Mouse (Mus musculus) gastrocnemius, postnatal 14 days (tissue): ENCODE data around the gene Wdsub1. TPM values are rescaled to one million over a fixed set of nuclear protein-coding genes. Genes with fewer than 3 reads are reported as not detected.

Experiments
- DNase-seq: peaks from one replicate; pipeline ENCODE4 v3.0.0; 2021; ENCODE audit warnings: mixed read lengths
- intact Hi-C: fragments of 180-260 bp; cut with DNase I; formaldehyde crosslinking; loops from one replicate; pipeline ENCODE4 v1.15.1; 2025; ENCODE audit warnings: low total_unique reads
- total RNA-seq, 2 experiments: library from RNA; stranded (reverse); gene quantifications; 2 replicates each; pipeline ENCODE4 v1.2.3; 2021

Gene Wdsub1
- total RNA-seq, 2 experiments from 2014 or later, result 15.5 to 17.7 TPM

DNA sequence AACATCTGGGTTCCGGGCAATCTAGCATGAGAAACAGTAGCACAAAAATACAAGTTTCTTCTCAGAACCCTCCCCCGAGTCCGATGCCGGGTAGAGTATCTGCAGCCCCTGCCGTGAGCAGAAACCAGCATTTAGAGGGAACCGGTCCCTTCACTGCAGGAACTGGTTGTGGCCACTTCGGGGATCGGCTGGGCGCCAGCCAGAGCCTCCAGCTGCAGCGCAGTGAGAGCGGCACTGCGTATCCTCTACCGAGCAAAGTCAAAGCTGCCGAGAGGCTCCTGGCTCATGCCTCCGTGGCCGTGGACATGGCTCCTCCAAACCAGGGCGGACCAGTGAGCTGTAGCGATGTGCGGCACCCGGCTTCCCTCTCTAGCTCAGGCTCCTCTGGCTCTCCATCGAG lies 39.2 kb downstream of the Wdsub1 start:
- intact Hi-C loops, result no loop called here
- DNase-seq, result no peak

DNA sequence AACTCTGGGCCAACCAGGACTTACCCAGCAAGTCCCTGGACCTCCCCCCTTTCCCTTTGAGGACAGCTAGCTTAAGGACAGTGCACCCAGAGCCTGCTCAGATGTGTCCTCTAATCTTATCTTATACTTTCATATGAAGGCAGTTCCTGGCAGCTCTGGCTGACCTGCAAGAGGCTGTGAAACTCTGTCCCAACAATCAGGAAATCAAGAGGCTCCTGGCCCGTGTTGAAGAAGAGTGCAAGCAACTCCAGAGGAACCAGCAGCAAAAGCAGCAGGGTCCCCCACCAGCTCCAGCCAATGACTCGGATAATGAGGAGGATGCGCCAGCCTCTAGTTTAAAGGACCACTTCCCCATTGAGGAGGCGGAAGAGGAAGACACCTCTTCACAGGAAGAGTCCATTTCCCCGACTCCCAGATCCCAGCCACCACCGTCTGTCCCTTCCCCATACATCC lies 39.8 kb downstream of the Wdsub1 start:
- intact Hi-C loops, result no loop called here

DNA sequence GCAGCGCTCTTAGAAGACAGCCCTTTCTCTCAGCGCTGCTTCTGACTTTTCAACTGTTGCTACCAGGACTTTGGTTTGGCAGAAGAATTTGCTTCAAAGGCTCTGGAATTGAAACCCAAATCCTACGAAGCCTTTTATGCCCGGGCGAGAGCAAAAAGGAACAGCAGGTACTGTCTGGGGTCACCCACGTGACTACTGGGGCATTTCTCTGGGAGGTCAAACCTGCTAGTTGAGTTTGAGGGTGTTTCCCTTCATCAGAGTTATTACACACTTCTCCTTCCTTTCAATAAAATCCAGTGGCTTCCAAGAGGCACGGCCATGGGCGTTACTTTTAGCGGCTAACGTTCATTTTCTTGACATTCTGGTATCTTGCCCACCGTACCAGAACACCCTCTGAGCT lies 40.4 kb downstream of the Wdsub1 start:
- DNase-seq, result no peak
- intact Hi-C loops, result no loop called here

More for the DNA sequence above, 39.8 kb downstream of the Wdsub1 start:
- DNase-seq, result no peak

DNA sequence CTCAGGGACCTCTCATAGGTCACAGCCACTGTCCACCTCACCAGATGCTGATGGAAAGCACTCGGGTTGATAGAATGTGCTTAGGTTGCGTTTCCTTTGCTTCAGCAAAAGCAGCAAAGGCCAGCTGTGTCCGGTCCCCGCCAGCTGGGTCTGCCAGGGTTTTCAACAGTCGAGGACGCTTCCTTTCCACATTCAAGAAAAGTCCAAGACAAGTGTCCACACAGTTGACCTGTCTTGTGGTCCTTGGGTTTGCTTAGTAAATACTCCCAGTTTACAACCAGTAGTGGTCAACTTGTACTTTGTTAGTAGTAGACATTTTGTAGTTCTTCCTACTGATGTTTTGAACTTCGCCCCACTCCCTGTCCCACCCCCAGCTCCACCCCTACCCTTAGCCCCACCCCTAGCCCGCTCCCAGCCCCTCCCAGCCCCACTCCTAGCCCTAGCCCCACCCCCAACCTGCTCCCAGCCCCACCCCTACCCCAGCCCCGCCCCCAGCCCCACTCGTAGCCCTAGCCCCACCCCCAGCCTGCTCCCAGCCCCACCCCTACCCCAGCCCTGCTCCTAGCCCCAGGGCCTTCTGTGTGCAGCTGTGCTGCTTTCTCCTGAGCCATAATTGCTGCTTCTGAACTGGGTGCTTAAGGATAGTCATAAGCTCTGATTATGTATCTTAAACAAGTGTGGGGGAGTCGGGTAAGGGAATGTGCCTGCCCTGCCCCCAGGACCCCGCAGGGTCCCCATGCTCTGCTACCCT lies 41.0 kb downstream of the Wdsub1 start:
- intact Hi-C loops, result no loop called here

DNA sequence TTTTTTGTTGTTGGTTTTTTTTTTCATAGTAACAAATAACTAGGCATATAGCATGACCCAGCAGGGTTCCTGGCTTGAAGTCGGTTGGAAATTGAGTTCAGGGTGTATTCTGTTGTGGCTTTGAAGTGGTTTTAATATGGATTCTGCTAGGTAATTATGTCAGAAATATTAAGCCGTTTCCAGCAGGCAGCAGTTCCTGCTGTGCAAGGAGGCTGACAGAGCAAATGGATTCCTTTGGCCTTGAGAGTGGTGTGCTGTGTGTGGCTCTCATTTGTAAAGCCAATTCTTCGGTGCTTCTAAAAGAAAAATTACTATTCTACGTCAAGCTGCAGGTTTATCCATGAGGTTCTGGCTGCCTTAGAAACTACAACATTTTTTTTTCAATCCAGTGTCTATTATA lies 42.2 kb downstream of the Wdsub1 start:
- no peak for DNase-seq
- intact Hi-C loops, result no loop called here

More for the DNA sequence above, 41.0 kb downstream of the Wdsub1 start:
- peak; percentile 42 for DNase-seq

DNA sequence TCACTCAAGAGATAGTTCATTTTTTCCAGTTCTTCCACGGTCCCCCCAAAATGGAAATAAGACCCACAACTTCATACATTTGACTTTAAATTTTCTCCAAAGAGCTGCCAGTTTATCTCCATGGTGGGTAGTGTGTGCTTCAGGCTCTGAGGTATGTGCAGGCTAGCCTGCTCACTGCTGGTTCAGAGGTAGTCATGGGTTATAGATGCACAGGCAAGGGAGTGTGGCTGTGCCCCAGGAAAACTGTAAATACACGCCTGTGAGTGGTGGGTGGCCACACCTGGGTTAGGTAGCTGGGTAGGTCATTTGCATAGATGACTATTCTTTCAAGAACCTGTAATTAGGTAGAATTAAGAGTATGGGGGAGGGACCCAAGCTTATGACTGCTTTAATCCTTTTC lies 42.6 kb downstream of the Wdsub1 start:
- intact Hi-C loops, result no loop called here
- DNase-seq, result no peak

DNA sequence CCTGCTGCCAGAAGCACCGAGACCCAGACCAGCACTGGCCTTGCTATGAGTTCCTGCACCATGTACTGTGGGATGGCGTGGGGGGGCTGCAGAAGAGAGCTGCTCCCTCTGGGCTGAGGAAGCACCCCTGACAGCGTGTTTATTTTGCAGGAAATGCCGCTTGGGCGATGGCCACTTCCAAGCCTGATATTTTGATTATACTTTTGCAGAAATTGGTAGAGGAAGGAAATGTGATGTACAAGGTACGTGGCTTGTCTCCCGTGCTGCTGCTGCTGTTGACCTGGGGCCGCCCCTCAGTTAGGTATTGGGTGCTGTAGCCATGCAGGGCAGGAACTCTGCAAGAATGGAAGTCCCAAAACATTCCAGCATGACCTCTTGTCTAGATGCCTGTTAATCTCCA lies 43.6 kb downstream of the Wdsub1 start:
- DNase-seq, result no peak
- intact Hi-C loops, result no loop called here

DNA sequence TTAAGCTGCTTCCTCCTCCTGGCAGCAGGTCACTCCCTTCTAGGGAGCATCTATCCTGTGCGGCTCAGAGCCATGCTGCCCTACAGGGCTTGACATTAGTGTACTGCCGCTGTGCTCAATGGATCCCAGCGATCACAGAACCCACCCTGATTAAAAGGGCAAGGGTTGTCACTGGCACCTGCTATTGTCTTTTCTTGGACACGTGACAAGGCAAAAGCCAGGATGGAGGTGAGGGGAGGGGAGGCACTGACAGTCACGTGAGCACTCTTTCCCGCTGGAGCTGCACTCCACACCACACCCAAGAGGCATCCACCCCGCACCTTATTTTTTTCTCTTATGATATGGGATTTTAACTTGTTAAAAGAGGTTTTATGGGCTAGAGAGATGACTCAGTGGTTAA lies 50.6 kb downstream of the Wdsub1 start:
- intact Hi-C loops, result no loop called here

DNA sequence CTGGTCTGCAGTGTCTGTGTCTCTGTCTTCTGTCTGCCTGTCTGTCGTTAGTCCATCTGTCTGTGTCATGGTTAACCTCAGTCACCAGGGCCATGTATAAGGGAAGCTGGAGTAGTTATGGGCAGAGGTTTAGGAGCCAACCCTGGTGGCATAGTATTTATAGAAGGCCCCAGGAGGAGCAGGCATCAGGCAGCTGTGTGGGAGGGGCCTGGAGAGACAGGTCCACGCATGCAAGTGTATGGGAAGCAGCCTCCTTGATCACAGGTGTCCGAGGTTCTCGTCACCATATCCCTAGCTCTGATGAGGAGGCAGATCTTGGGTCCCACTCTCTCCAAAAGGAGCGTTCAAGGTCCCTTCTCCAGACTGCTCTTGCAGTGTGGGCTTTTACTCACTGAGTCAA lies 51.5 kb downstream of the Wdsub1 start:
- no peak for DNase-seq
- intact Hi-C loops, result no loop called here

More for the DNA sequence above, 50.6 kb downstream of the Wdsub1 start:
- DNase-seq, result no peak

DNA sequence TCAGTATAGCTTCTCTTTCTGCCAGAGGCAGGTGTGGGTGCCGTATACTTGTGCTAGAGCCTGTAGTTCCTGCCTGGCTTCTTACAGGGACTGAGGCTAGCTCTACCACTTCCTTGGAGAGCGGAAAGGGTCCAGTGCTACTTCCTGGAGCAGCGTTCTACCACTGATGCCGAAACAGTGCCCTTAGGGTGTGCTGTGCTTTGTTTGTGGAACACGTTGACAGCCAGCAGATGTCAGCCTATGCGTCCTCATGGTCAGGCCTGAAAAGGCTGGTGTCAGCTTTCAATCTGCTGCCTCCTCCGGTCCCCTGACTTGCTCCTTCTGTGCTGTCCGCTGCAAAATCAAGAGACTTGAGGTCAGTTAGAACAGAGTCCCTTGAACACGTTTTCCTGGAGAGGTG lies 52.2 kb downstream of the Wdsub1 start:
- intact Hi-C loops, result no loop called here
- peak; percentile 45 for DNase-seq

DNA sequence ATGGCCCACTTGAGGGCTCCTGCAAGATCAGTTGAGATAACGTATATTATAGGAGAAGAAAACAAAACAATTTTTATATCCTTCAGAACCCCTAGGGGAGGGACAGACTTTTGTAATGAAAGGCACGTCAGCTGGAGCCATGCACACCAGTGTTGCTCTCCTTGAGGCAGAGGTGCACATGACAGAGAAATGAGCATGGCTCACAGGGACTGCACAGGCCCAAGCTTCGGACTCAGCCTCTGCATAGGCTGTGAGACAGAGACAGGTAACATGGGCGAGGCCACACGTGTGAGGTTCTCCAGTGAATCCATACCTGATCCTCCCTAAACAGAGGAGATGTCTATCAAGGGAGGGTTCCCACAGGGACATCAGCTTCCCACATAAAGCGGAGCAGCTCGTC lies 52.7 kb downstream of the Wdsub1 start:
- intact Hi-C loops, result no loop called here
- no peak for DNase-seq

DNA sequence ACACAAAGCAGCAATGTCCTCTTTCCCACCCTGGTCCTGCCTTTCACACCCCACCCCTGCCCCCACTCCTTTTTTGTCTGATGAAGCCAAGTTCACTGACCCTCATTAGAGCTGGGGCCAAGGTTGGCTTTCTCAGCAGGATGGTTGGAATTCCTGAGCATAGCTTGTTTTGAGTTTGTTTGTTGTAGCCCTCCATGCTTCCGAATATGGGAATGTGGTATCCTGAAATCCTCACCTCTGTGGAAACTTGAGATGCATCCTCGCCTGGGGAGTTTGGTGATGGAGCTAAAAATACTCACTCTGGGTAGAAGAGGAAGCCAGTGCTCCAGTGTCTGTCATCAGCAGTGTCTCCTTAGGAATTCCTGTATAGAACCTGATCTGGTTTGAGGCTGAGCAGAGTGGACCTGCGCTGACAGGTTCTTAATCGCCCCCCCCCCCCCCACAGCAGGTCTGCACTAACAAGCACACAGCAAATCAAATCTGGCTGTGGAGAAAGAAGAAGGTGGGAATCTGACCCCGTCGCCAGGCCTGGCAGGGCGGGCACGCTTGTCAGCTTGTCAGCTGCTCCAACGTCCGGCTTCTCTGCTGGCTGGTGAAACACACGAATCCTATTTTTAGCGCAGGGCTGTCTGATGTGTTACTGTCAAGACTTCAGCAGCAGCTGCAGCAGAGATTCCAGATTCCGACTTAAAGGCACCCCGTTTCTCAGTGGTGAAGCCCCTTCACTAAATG lies 53.4 kb downstream of the Wdsub1 start:
- intact Hi-C loops, result no loop called here
- peak; percentile 81 for DNase-seq

DNA sequence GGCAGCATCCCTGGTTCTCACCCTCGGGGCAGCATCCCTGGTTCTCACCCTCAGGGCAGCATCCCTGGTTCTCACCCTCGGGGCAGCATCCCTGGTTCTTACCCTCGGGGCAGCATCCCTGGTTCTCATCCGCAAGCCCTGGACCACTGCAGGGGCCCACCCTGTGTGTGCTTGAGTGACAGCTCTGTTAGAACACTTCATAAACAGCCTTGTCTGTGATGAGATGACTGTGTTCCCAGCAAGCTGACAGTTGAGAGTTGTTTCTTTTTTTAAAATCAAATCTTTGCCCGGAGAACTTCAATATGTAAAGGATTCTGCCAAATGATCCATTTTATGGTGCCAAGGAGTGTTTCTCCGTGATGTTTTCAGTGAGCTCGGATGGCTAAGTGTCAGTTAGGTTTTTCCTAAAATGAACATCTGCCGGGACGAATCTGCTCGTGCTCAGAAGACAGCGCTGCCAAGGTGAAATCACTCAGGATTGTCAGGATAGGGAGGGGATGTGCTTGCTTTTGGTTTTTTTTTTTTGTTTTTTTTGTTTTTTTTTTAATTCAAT lies 54.2 kb downstream of the Wdsub1 start:
- intact Hi-C loops, result no loop called here
- DNase-seq, result no peak

DNA sequence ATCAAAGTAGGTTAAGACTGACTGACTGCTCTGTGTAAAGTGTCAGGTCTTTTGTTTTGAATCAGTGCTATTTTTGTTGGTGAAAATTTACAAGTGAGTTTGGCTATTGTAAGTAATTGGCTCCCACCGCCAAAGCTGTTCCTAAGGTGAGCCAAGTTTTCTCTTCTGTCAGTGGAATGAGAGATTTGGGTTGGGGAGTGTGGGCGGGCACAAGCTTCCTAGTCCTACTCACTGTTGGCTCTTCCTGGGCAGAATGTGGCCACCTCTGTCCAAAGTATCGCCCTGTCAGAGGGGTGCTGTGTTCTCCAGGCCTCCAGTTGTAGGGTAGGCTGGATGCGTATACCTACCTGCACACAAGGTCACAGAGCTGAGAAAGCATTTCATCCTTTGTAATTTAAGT lies 57.0 kb downstream of the Wdsub1 start:
- intact Hi-C loops, result no loop called here
- no peak for DNase-seq

DNA sequence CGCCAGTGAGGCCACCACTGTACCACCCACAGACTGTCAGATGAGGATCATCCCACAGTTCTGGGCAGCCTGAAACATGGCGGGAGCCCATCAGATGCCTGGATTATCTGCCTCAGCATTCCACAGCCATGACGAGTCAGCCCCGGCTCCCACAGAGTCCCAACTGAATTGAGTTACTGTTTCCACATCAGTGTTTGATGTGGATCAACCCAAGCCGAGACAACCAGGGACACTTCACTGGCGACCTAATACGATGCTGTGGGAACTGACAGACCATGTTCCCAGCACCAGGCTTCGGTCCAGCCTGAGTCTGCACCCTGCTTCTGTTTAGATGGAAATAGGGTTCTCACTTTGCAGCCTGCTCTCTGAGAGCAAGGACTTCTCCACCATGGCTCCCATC lies 58.1 kb downstream of the Wdsub1 start:
- DNase-seq, result peak; percentile 46

DNA sequence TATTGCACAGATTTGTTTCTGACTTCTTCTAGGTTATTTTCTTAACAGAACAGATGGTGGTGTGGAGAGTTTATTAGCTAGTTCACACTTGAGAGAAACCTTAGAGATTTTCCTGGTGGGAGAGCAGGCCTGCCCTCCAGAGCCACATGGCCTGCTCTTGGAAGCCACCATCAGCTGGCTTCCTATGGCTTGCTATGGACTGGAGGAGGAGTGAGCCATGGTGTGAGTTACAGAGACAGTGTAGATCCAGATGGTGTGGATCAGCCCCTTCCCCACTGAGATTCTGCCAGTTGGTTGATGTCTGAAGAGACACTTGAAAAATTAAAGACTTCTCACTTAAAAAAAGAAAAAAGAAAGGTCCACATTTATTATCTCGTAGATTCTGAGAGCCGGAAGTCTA lies 61.3 kb downstream of the Wdsub1 start:
- intact Hi-C loops, result no loop called here
- DNase-seq, result no peak

More for the DNA sequence above, 58.1 kb downstream of the Wdsub1 start:
- intact Hi-C loops, result no loop called here

DNA sequence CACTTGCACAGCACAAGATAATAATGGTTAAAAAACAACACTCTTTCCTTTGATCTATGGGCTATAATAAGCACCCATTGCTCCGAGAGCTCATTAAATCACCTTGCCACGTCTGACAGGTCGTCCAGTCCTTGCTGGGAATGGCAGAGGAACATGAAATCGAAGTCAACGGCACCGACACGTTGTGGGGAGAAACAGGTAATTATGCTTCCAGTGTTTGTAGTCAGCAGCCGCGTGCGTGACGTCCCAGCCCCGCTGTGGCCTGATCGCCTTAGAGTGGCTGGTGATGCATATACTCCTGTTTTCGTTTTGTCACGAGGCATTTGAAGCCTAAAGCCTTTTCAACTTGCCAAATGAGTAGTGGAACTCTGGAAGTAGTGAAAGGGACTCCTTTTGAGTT lies 62.3 kb downstream of the Wdsub1 start:
- intact Hi-C loops, result no loop called here
- DNase-seq, result no peak

DNA sequence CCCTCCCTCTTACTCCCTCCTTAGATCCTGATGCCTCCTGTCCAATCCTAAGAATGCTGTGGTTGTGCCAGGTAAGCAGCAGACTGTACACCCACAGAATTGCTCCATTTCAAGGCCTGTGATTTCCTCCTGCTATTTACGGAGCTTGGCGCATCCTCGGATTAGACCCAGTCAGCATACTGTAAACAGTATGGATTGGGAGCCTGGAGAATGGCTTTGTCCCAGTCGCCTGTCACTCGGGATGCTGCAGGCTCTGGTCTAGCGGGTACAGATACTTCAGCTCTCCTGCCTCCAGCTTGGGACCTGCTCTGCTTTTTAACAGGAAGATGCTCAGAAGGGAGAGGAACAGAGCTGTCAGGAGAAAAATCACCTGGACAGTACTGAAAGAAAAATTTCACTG lies 63.0 kb downstream of the Wdsub1 start:
- no peak for DNase-seq
- intact Hi-C loops, result no loop called here

DNA sequence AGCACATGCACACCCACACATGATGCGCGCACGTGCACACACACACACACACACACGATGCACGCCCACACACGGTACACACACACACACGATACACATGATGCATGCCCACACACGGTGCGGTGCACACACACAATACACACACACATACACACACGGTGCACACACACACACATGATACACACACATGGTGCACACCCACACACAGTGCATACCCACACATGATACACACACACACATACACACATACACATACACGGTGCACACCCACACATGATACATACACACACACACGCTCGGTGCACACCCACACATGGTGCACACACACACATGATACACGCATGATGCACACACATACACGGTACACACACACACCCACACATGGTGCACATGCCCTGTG lies 63.7 kb downstream of the Wdsub1 start:
- no peak for DNase-seq
- intact Hi-C loops, result no loop called here

DNA sequence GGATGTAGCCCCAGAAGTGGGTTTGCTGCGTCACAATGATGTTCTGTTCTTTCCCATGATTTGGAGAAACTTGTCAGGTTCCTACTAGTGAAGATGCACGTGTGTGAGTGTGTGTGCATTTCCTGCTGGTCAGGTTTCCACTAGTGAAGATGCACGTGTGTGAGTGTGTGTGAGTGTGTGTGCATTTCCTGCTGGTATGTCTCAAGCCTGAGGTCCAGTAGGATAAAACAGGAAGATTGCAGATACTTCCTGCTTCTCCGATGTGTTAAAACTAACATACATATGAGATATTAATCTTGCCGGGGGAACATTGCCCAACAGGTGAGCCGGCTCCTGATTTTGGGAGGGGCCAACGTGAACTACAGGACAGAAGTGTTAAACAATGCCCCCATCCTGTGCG lies 67.4 kb downstream of the Wdsub1 start:
- no peak for DNase-seq

DNA sequence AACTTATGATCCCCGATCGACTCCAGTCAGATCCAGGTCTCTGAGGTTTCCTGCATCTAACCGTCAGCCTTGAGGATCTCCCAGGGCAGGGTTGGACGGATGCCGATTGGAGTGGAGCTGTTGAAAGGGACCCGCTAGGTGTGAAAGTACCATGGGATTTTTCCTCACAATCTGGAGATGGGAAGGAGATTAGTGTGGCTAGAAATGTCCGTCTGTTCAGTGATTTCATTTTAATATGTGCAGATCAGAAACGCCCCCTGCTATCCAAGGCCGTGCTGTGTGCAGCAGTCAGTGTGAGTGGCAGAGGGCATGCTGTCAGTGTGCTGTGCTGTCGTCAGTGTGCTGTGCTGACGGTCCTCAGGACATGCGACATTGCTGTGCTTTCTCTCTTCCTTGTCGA lies 68.9 kb downstream of the Wdsub1 start:
- no peak for DNase-seq
- intact Hi-C loops, result no loop called here

More for the DNA sequence above, 67.4 kb downstream of the Wdsub1 start:
- intact Hi-C loops, result no loop called here
